Mouse (Mus musculus) bone marrow macrophage, adult 2 months (primary cell): ENCODE data around the gene Cdc45.

Experiments
- CTCF ChIP-seq: IDR thresholded peaks from 2 replicates; pipeline ENCODE4 v1.5.1; 2012; ENCODE audit warnings: low read depth, mild to moderate bottlenecking, low read length, moderate library complexity
- POLR2A ChIP-seq: IDR thresholded peaks from 2 replicates; pipeline ENCODE4 v1.6.1; 2012; ENCODE audit warnings: mild to moderate bottlenecking, low read depth, low read length, borderline replicate concordance

DNA sequence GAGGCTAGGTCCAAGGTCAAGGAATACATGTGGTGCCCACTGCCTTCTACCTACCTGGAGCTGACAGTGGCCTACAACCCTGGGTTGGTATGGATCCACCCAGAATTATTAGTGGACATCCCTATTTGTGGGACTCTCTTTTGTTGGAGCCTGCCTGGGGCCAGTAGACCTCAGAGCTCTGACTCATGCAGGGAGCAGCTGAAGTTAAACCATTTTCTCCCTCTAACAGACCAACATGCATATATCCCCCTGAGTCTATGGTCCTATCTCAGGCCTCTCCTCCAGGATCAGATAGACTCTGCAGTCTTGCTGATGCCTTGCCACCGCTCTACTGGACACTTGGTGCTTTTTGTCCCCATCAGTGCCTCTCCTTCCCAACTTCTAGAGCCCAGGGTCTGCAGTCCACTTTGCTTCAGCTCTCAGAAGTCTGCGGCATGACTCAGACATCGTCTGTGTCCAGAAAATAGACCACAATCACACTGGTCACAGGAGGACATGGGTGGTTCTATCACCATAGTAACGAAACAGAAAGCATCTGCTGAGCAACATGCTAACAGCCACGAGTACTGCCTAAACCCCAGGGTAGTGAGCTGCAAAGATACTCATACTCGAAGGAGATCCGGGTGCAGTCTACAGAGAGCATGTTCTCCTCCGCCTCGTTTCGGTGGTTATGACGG lies 16.4 kb downstream of the Cdc45 start:
- TF ChIP-seq CTCF: no peak
- TF ChIP-seq POLR2A: no peak
